Mouse (Mus musculus) embryonic fibroblast, embryonic 13.5 days (primary cell): ENCODE measurements around the gene Zfp598.

Experiments used
- CTCF ChIP-seq: IDR thresholded peaks from 2 replicates; pipeline ENCODE4 v1.5.1; 2011; ENCODE audit warnings: mild to moderate bottlenecking, control low read depth, low read length, moderate library complexity, borderline replicate concordance; ENCODE audit not compliant: insufficient read depth
- POLR2A ChIP-seq: IDR thresholded peaks from 2 replicates; pipeline ENCODE4 v1.6.1; 2011; ENCODE audit warnings: low read depth, mild to moderate bottlenecking, control low read depth, low read length, moderate library complexity

DNA sequence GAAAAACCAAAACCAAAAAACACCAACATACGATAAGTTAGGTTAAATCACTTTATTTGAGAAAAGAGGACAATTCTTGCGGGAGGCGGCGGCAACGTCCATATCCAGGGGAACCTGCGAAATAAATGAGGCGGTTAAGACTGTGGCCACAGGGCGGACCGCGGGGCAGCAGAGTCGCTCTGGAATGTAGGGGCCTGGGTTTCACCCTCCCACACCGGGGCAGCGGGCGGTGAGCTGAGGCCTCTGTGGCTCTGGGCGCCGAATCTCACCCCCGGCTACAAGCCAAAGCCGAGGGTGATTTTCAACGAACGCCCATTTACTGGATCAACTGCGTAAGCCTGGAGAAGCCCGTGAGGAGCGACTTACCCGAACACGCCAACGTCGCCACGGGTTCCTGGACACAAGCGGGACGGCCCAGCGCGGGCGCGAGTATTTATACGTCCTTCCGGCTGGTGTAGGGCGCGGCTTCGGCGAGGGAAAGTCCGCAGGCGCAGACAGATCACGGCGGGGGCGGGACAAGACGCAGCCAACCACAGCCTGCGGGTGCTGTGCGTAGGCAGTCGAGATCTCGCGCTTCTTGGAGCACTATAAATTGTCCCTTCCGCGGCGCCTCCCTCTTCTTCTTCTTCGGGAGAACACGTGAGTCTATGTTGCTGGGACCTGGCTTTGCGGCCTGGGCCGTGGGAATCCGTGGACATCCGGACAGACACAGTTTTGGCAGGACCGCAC, 50.2 kb downstream of the Zfp598 start:
- TF ChIP-seq POLR2A (peak; percentile 98), CTCF (no peak)
